Mouse (Mus musculus): ENCODE results near the gene Snap25.

Gene Snap25

GRCm38 (mm10) chr2:136713299-136713758 is at the start of gene Snap25:
Gene Snap25 (plus strand): TSS chr2:136713453.
- DNase-seq (ENCODE audit: extremely low spot score): peak; percentile 86

GRCm38 (mm10) chr2:136666951-136667350 is 46.3 kb upstream of the Snap25 start:
- no peak for DNase-seq (ENCODE audit: extremely low spot score)

- no peak for DNase-seq (ENCODE audit: extremely low spot score)
These were observed 44.1 kb upstream of the Snap25 start for GRCm38 (mm10) chr2:136669183-136669582.

GRCm38 (mm10) chr2:136669665-136670064 is 43.6 kb upstream of the Snap25 start:
- no peak for DNase-seq (ENCODE audit: extremely low spot score)

- DNase-seq (ENCODE audit: extremely low spot score): peak; percentile 16
These were observed 42.5 kb upstream of the Snap25 start for GRCm38 (mm10) chr2:136670539-136671271.

GRCm38 (mm10) chr2:136674077-136674757 is 39.0 kb upstream of the Snap25 start:
- DNase-seq (ENCODE audit: extremely low spot score): no peak

GRCm38 (mm10) chr2:136676196-136676595 is 37.1 kb upstream of the Snap25 start:
- DNase-seq (ENCODE audit: extremely low spot score): no peak

- DNase-seq (ENCODE audit: extremely low spot score): no peak
These were observed 36.3 kb upstream of the Snap25 start for GRCm38 (mm10) chr2:136676918-136677445.

- DNase-seq (ENCODE audit: extremely low spot score): peak; percentile 68
These were observed 34.7 kb upstream of the Snap25 start for GRCm38 (mm10) chr2:136678321-136679161.

- peak; percentile 86 for DNase-seq (ENCODE audit: extremely low spot score)
These were observed 33.7 kb upstream of the Snap25 start for GRCm38 (mm10) chr2:136679280-136680221.

- DNase-seq (ENCODE audit: extremely low spot score): no peak
These were observed 30.9 kb upstream of the Snap25 start for GRCm38 (mm10) chr2:136682146-136682860.

GRCm38 (mm10) chr2:136686195-136686594 is 27.1 kb upstream of the Snap25 start:
- DNase-seq (ENCODE audit: extremely low spot score): no peak

- DNase-seq (ENCODE audit: extremely low spot score): no peak
These were observed 25.9 kb upstream of the Snap25 start for GRCm38 (mm10) chr2:136687316-136687715.

- DNase-seq (ENCODE audit: extremely low spot score): no peak
These were observed 23.8 kb upstream of the Snap25 start for GRCm38 (mm10) chr2:136689476-136689875.

- DNase-seq (ENCODE audit: extremely low spot score): no peak
These were observed 21.6 kb upstream of the Snap25 start for GRCm38 (mm10) chr2:136691681-136692080.

- no peak for DNase-seq (ENCODE audit: extremely low spot score)
These were observed 13.6 kb upstream of the Snap25 start for GRCm38 (mm10) chr2:136699429-136700227.

- DNase-seq (ENCODE audit: extremely low spot score): no peak
These were observed 9.9 kb upstream of the Snap25 start for GRCm38 (mm10) chr2:136703376-136703775.

- no peak for DNase-seq (ENCODE audit: extremely low spot score)
These were observed 2.1 kb upstream of the Snap25 start for GRCm38 (mm10) chr2:136711155-136711554.

- no peak for DNase-seq (ENCODE audit: extremely low spot score)
These were observed 1.4 kb upstream of the Snap25 start for GRCm38 (mm10) chr2:136711746-136712440.
